Mouse (Mus musculus) liver, embryonic 14.5 days (tissue): ENCODE data around the gene Gm17387. TPM values are rescaled to one million over a fixed set of nuclear protein-coding genes. Genes with fewer than 3 reads are reported as not detected.

Experiments used
- ATAC-seq: fragments of 200-750 bp; cut with Nextera tagmentation; 2 replicates; pipeline ENCODE4 v1.8.0; 2017; ENCODE audit warnings: moderate number of reproducible peaks, mild to moderate bottlenecking, moderate library complexity; ENCODE audit not compliant: insufficient read depth
- DNase-seq, 3 experiments: peaks; one replicate each; pipeline ENCODE4 v3.0.0-alpha.2; 2012 to 2013; ENCODE audit warnings: low read depth in 3 of 3, low spot score in 3 of 3
- H3K27ac ChIP-seq: fragments of 300-500 bp; sonication (generic); 2 replicates; pipeline ENCODE4 v1.5.1; 2014; ENCODE audit warnings: moderate library complexity, mild to moderate bottlenecking, control low read depth, inconsistent platforms
- H3K27me3 ChIP-seq: fragments of 300-500 bp; sonication (generic); 2 replicates; pipeline ENCODE4 v1.6.1; 2014; ENCODE audit warnings: mild to moderate bottlenecking, low read length, moderate library complexity; ENCODE audit not compliant: control insufficient read depth, insufficient read depth
- H3K36me3 ChIP-seq: fragments of 300-500 bp; sonication (generic); replicated peaks from 2 replicates; pipeline ENCODE4 v1.6.1; 2014; ENCODE audit warnings: low read depth; ENCODE audit not compliant: control insufficient read depth, insufficient read depth
- H3K4me1 ChIP-seq, 2 experiments: fragments of 200-500 bp in 1 of 2; fragments of 300-500 bp in 1 of 2; sonication (generic) in 1 of 2; replicated peaks; 2 replicates each; pipeline ENCODE4 v1.6.1; 2012 to 2014; ENCODE audit warnings: antibody characterized with exemption in 1 of 2, inconsistent platforms in 1 of 2, low read length in 1 of 2; ENCODE audit not compliant: control insufficient read depth in 2 of 2, insufficient read depth in 2 of 2
- H3K4me2 ChIP-seq: fragments of 300-500 bp; sonication (generic); 2 replicates; pipeline ENCODE4 v1.6.1; 2014; ENCODE audit warnings: low read depth, mild to moderate bottlenecking, control low read depth, moderate library complexity
- H3K4me3 ChIP-seq, 2 experiments: fragments of 200-500 bp in 1 of 2; fragments of 300-500 bp in 1 of 2; sonication (generic) in 1 of 2; 2 replicates each; pipeline ENCODE4 v1.5.1; 2012 to 2014; ENCODE audit warnings: low read depth in 2 of 2, low read length in 2 of 2, mild to moderate bottlenecking in 2 of 2, control low read depth in 1 of 2, inconsistent platforms in 1 of 2, moderate library complexity in 1 of 2; ENCODE audit not compliant: insufficient read depth in 1 of 2
- H3K9ac ChIP-seq: fragments of 300-500 bp; sonication (generic); replicated peaks from 2 replicates; pipeline ENCODE4 v1.6.1; 2014; ENCODE audit warnings: mild to moderate bottlenecking, control low read depth, moderate library complexity
- H3K9me3 ChIP-seq: fragments of 300-500 bp; sonication (generic); 2 replicates; pipeline ENCODE4 v1.6.1; 2016; ENCODE audit warnings: low read length, mixed read lengths; ENCODE audit not compliant: control insufficient read depth
- CTCF ChIP-seq: IDR thresholded peaks from 2 replicates; pipeline ENCODE4 v1.5.1; 2016; ENCODE audit warnings: antibody characterized with exemption, low read depth, control low read depth
- EP300 ChIP-seq: IDR thresholded peaks from 2 replicates; pipeline ENCODE4 v1.6.1; 2016; ENCODE audit warnings: antibody characterized with exemption, low read depth
- WGBS: fragments of 180-500 bp; shearing (Covaris S2); extraction: QIAGEN DNeasy Blood & Tissue Kit; methylation state at CpG from one replicate; pipeline ENCODE4 v1.1.7; 2014; ENCODE audit not compliant: insufficient replicate concordance; 5-methylcytosine and 5-hydroxymethylcytosine counted together
- polyA plus RNA-seq, 2 experiments: library from polyadenylated mRNA; depleted of rRNA in 1 of 2; stranded (reverse) in 1 of 2; unstranded in 1 of 2; fragments of >200 nt; fragmentation: Nextera tagmentation in 1 of 2; extraction: Ambion mirVana in 1 of 2; gene quantifications; 2 replicates each; pipeline versions ENCODE4 v1.2.1 to v1.2.3; 2012 to 2014

Gm17387 gene
- polyA plus RNA-seq, 2 experiments: not detected

DNA sequence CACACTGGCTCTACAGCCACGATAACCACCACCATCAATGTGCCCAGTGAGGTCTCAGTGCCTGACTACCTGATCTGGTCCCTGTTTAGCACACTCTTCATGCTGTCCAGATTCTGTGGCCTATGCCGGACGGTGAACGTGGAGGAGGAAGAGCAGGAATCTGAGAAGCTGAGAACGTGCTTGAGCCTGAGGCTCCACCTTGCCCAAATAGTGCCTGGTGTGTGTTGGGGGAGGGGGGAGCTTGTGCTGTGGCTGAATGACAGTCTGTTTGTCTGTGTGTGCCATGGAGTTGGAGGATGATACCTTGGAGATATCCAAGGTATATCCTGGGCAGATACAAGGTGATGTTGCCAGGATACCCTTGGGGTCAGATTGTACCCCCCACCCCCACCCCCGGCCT lies 38.7 kb upstream of the Gm17387 start:
- H3K4me3 ChIP-seq: no peak overlapping the region
- no peaks in the 10 kb centered on the region for H3K27me3 ChIP-seq
- ATAC-seq (no peak), DNase-seq (no peak)
- no peak overlapping the region for H3K27ac ChIP-seq
- H3K4me1 ChIP-seq: peaks cover 0 to 9% of the 10 kb centered on the region in 2 experiments; a peak in 2 of 4 replicates
- WGBS: 20% methylated on average over 6 of the region's 6 CpGs
- H3K36me3 ChIP-seq: no peaks in the 10 kb centered on the region
- H3K9ac ChIP-seq: no peak overlapping the region
- no peaks in the 10 kb centered on the region for H3K9me3 ChIP-seq
- no peak overlapping the region for H3K4me2 ChIP-seq
- TF ChIP-seq CTCF: no peak
- no peak for TF ChIP-seq EP300

DNA sequence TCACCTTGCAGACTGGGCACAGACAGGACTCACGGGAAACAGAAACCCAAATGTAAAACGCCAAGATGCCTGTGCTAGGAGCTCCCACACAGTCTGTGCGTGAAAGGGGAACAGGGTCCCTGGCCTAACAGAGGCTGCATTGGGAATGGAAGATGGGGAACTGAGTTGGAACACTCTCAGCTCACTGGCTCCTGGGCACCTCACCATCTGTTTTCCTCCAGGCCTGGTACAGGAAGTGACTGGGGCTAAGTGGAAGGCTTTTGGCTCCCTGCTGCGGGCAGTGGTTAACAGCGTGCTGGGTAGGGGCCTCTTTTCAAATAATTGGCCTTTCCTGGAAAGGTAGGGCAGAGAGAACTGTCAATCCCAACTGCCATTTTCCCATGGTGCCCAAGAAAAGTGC lies 38.3 kb upstream of the Gm17387 start:
- Histone ChIP-seq H3K9ac (no peak overlapping the region), H3K9me3 (no peaks in the 10 kb centered on the region), H3K4me1 (peaks cover 0 to 9% of the 10 kb centered on the region in 2 experiments; a peak in 2 of 4 replicates), H3K4me2 (no peak overlapping the region), H3K27me3 (no peaks in the 10 kb centered on the region), H3K36me3 (no peaks in the 10 kb centered on the region), H3K27ac (no peak overlapping the region), H3K4me3 (no peak overlapping the region)
- DNase-seq (no peak), ATAC-seq (peak; percentile 41; the same call in 1 of the 2 replicates)
- TF ChIP-seq EP300: no peak
- TF ChIP-seq CTCF: no peak
- WGBS: 21% methylated on average over 5 of the region's 5 CpGs

DNA sequence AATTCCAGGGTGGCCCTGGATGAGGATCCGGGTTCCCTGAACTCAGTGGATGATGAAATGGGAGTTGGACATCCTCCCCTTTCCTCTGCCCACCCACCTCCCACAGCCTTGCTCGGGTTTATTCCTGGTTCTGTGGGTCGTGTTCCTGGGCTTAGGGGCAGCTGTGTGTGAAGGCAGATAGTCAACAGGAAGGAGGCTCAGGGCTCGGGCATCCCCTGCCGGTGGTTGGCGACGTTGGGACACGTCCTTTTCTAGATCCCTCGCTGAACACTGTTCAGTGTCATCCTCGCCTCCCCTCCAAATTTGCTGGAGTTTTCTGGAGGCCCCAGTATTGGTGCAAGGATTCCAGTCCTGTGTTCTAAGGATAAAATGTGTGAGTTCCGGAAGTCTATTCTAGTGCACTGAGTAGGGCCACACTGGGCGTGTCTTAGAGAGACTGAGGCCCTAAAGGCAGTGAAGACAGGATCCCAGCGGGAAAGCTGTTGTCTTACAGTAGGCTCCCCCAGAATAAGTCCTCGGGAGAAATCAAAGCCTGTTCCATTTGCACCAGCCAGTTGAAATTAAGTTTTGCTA lies 37.7 kb upstream of the Gm17387 start:
- no peak overlapping the region for H3K4me3 ChIP-seq
- H3K4me1 ChIP-seq: peaks cover 0 to 9% of the 10 kb centered on the region in 2 experiments; a peak in 2 of 4 replicates
- H3K4me2 ChIP-seq: no peak overlapping the region
- DNase-seq (no peak), ATAC-seq (no peak)
- no peaks in the 10 kb centered on the region for H3K27me3 ChIP-seq
- TF ChIP-seq CTCF: peak; percentile 44
- no peak for TF ChIP-seq EP300
- H3K9me3 ChIP-seq: no peaks in the 10 kb centered on the region
- H3K36me3 ChIP-seq: no peaks in the 10 kb centered on the region
- 29% methylated on average over 14 of the region's 14 CpGs for WGBS
- no peak overlapping the region for H3K27ac ChIP-seq
- no peak overlapping the region for H3K9ac ChIP-seq

- WGBS: 7% methylated on average over 1 of the region's 1 CpGs
- H3K36me3 ChIP-seq: no peaks in the 10 kb centered on the region
- no peak for DNase-seq
- no peak overlapping the region for H3K4me2 ChIP-seq
- H3K9me3 ChIP-seq: no peaks in the 10 kb centered on the region
- TF ChIP-seq CTCF (no peak), EP300 (no peak)
- ATAC-seq: no peak
- no peaks in the 10 kb centered on the region for H3K27me3 ChIP-seq
- H3K4me1 ChIP-seq: 0 out of 4 replicates have a peak, but pooled peaks cover 0 to 1% of the 10 kb centered on the region in 2 experiments
- no peak overlapping the region for H3K27ac ChIP-seq
- no peak overlapping the region for H3K4me3 ChIP-seq
- H3K9ac ChIP-seq: no peak overlapping the region
These were observed 31.1 kb upstream of the Gm17387 start for GRCm38 (mm10) chr7:140997817-140998216.

DNA sequence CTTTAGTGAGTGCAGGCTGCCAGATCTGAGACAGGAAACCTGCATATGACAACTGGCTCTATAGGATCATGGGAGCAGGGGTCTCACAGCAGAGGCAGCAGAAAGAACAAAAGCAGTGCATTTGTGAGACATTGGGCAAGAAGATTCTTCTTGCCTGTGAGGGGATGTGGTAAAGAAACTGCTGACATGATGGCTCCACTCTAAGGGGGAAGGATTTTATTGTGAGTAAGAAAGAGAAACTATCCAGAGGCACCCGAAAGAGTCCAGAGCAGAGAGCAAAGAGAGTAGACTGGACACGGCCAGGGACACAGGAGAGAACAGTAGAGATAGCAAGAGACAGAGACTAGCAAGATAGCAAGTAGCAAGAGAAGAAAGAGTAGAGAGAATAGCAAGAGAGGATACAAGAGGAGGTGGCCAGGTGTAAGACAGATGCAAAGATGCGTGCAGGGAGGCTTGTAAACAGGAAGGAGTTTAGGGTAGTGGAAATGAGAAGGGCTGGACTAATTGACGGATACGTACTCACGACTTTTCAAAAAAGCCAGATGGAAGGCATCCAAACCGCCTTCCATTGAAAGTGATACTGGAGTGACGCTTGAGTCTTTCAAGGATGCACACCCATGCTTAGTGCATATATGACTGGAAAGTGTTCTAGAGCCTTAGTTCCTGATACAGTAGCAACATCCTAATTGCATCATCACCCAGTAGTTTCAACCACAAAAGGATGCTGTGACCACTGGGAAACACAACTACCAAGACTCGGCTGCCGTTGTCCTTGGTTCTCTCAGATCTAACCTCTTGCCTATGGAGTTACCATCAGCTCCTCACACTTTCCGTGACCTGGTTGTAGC lies 29.9 kb upstream of the Gm17387 start:
- WGBS: 49% methylated on average over 11 of the region's 11 CpGs

More for the DNA sequence above, 29.9 kb upstream of the Gm17387 start:
- ATAC-seq (no peak), DNase-seq (no peak)
- Histone ChIP-seq H3K4me1 (0 out of 4 replicates have a peak, but pooled peaks cover 0 to 1% of the 10 kb centered on the region in 2 experiments), H3K9me3 (no peaks in the 10 kb centered on the region), H3K36me3 (no peaks in the 10 kb centered on the region), H3K4me3 (no peak overlapping the region), H3K9ac (no peak overlapping the region), H3K27ac (no peak overlapping the region), H3K27me3 (no peaks in the 10 kb centered on the region), H3K4me2 (no peak overlapping the region)
- TF ChIP-seq CTCF: no peak
- no peak for TF ChIP-seq EP300
